Mouse (Mus musculus) limb, embryonic 15.5 days (tissue): ENCODE results near the gene Olfr1411. TPM values are rescaled to one million over a fixed set of nuclear protein-coding genes. Genes with fewer than 3 reads are reported as not detected.

Experiments used
- ATAC-seq: fragments of 200-750 bp; cut with Nextera tagmentation; 2 replicates; pipeline ENCODE4 v1.8.0; 2017; ENCODE audit warnings: low read depth, moderate TSS enrichment; ENCODE audit not compliant: insufficient number of reproducible peaks, low FRiP score, low TSS enrichment
- H3K27ac ChIP-seq: fragments of 300-500 bp; sonication (generic); 2 replicates; pipeline ENCODE4 v1.5.1; 2015; ENCODE audit warnings: moderate library complexity, mild to moderate bottlenecking, inconsistent platforms
- H3K27me3 ChIP-seq: fragments of 300-500 bp; sonication (generic); 2 replicates; pipeline ENCODE4 v1.6.1; 2015; ENCODE audit warnings: inconsistent platforms
- H3K36me3 ChIP-seq: fragments of 300-500 bp; sonication (generic); 2 replicates; pipeline ENCODE4 v1.6.1; 2015; ENCODE audit warnings: inconsistent platforms
- H3K4me1 ChIP-seq: fragments of 300-500 bp; sonication (generic); 2 replicates; pipeline ENCODE4 v1.6.1; 2015; ENCODE audit warnings: inconsistent platforms
- H3K4me2 ChIP-seq: fragments of 300-500 bp; sonication (generic); 2 replicates; pipeline ENCODE4 v1.6.1; 2015; ENCODE audit warnings: mild to moderate bottlenecking, inconsistent platforms
- H3K4me3 ChIP-seq: fragments of 300-500 bp; sonication (generic); 2 replicates; pipeline ENCODE4 v1.5.1; 2015; ENCODE audit warnings: mild to moderate bottlenecking, inconsistent platforms
- H3K9ac ChIP-seq: fragments of 300-500 bp; sonication (generic); 2 replicates; pipeline ENCODE4 v1.6.1; 2015; ENCODE audit warnings: inconsistent platforms
- H3K9me3 ChIP-seq: fragments of 300-500 bp; sonication (generic); 2 replicates; pipeline ENCODE4 v1.6.1; 2016; ENCODE audit warnings: inconsistent platforms
- WGBS: fragments of 180-500 bp; shearing (Covaris S2); methylation state at CpG from one replicate; pipeline ENCODE4 v1.1.7; 2015; 5-methylcytosine and 5-hydroxymethylcytosine counted together
- polyA plus RNA-seq: library from polyadenylated mRNA; unstranded; fragments of >200 nt; fragmentation: Nextera tagmentation; extraction: Ambion mirVana; gene quantifications from 2 replicates; pipeline ENCODE4 v1.2.1, GENCODE M21; 2015

Olfr1411 gene
- polyA plus RNA-seq, result not detected in 2 replicates

GRCm38 (mm10) chr1:92594111-92594510, at the start of gene Olfr1411:
TSS of gene Olfr1411 (plus strand) at chr1:92594411.
- Histone ChIP-seq H3K9me3 (no peaks in the 10 kb centered on the region), H3K36me3 (no peaks in the 10 kb centered on the region), H3K27me3 (no peaks in the 10 kb centered on the region), H3K4me1 (no peaks in the 10 kb centered on the region), H3K4me2 (no peak within 1 kb of the TSS), H3K4me3 (no peak within 1 kb of the TSS), H3K27ac (no peak within 1 kb of the TSS), H3K9ac (no peak within 1 kb of the TSS)
- ATAC-seq, result no peak

- no peak for ATAC-seq
These were observed 48.3 kb upstream of the Olfr1411 start for GRCm38 (mm10) chr1:92545929-92546328.

GRCm38 (mm10) chr1:92571022-92571421, 23.2 kb upstream of the Olfr1411 start, which contains the start of gene Olfr1413:
TSS of gene Olfr1413 (plus strand) at chr1:92571322.
- H3K4me1 ChIP-seq, result no peaks in the 10 kb centered on the region
- no peaks in the 10 kb centered on the region for H3K36me3 ChIP-seq
- no peak within 1 kb of the TSS for H3K4me2 ChIP-seq
- H3K4me3 ChIP-seq, result no peak within 1 kb of the TSS
- no peak for ATAC-seq
- H3K9ac ChIP-seq, result no peak within 1 kb of the TSS
- no peaks in the 10 kb centered on the region for H3K27me3 ChIP-seq
- WGBS, result 71% methylated on average over 3 of the region's 3 CpGs
- no peaks in the 10 kb centered on the region for H3K9me3 ChIP-seq
- no peak within 1 kb of the TSS for H3K27ac ChIP-seq

More at GRCm38 (mm10) chr1:92545929-92546328, 48.3 kb upstream of the Olfr1411 start:
- no peak overlapping the region for H3K27ac ChIP-seq
- no peak overlapping the region for H3K4me2 ChIP-seq
- H3K27me3 ChIP-seq, result no peaks in the 10 kb centered on the region
- H3K9me3 ChIP-seq, result no peaks in the 10 kb centered on the region
- no peaks in the 10 kb centered on the region for H3K4me1 ChIP-seq
- no peaks in the 10 kb centered on the region for H3K36me3 ChIP-seq
- no peak overlapping the region for H3K4me3 ChIP-seq
- no peak overlapping the region for H3K9ac ChIP-seq
- 77% methylated on average over 2 of the region's 2 CpGs for WGBS

- no peaks in the 10 kb centered on the region for H3K9me3 ChIP-seq
- no peaks in the 10 kb centered on the region for H3K36me3 ChIP-seq
- WGBS, result 90% methylated on average over 2 of the region's 2 CpGs
- H3K9ac ChIP-seq, result no peak within 1 kb of the TSS
- H3K4me1 ChIP-seq, result no peaks in the 10 kb centered on the region
- no peak within 1 kb of the TSS for H3K27ac ChIP-seq
- H3K27me3 ChIP-seq, result no peaks in the 10 kb centered on the region
- no peak within 1 kb of the TSS for H3K4me3 ChIP-seq
- ATAC-seq, result no peak
- no peak within 1 kb of the TSS for H3K4me2 ChIP-seq
These were observed 8.7 kb upstream of the Olfr1411 start, which contains the start of gene Olfr1412 for GRCm38 (mm10) chr1:92585479-92585878. TSS of gene Olfr1412 (plus strand) at chr1:92585779.

GRCm38 (mm10) chr1:92596019-92596418, 1.8 kb downstream of the Olfr1411 start:
- 74% methylated on average over 3 of the region's 3 CpGs for WGBS
- no peak for ATAC-seq
- H3K36me3 ChIP-seq, result no peaks in the 10 kb centered on the region

GRCm38 (mm10) chr1:92605482-92605881, 11.3 kb downstream of the Olfr1411 start, which contains the start of gene Olfr1410:
TSS of gene Olfr1410 (plus strand) at chr1:92605782.
- WGBS, result 90% methylated on average over 1 of the region's 1 CpGs
- Histone ChIP-seq H3K9me3 (no peaks in the 10 kb centered on the region), H3K4me3 (no peak within 1 kb of the TSS), H3K9ac (no peak within 1 kb of the TSS), H3K4me1 (no peaks in the 10 kb centered on the region), H3K4me2 (no peak within 1 kb of the TSS), H3K36me3 (no peaks in the 10 kb centered on the region), H3K27me3 (no peaks in the 10 kb centered on the region), H3K27ac (no peak within 1 kb of the TSS)
- no peak for ATAC-seq

More at GRCm38 (mm10) chr1:92596019-92596418, 1.8 kb downstream of the Olfr1411 start:
- Histone ChIP-seq H3K27me3 (no peaks in the 10 kb centered on the region), H3K9me3 (no peaks in the 10 kb centered on the region), H3K27ac (no peak overlapping the region), H3K4me3 (no peak overlapping the region), H3K4me2 (no peak overlapping the region), H3K9ac (no peak overlapping the region), H3K4me1 (no peaks in the 10 kb centered on the region)

GRCm38 (mm10) chr1:92607711-92608110, 13.5 kb downstream of the Olfr1411 start:
- Histone ChIP-seq H3K27me3 (no peaks in the 10 kb centered on the region), H3K27ac (no peak overlapping the region), H3K4me3 (no peak overlapping the region), H3K4me1 (no peaks in the 10 kb centered on the region), H3K9me3 (no peaks in the 10 kb centered on the region), H3K4me2 (no peak overlapping the region), H3K9ac (no peak overlapping the region), H3K36me3 (no peaks in the 10 kb centered on the region)
- 71% methylated on average over 4 of the region's 4 CpGs for WGBS
- no peak for ATAC-seq

GRCm38 (mm10) chr1:92611008-92611407, 16.8 kb downstream of the Olfr1411 start:
- Histone ChIP-seq H3K4me2 (no peak overlapping the region), H3K27ac (no peak overlapping the region), H3K4me1 (no peaks in the 10 kb centered on the region), H3K36me3 (no peaks in the 10 kb centered on the region), H3K27me3 (no peaks in the 10 kb centered on the region), H3K9me3 (no peaks in the 10 kb centered on the region), H3K4me3 (no peak overlapping the region), H3K9ac (no peak overlapping the region)
- WGBS, result 4% methylated on average over 5 of the region's 5 CpGs
- no peak for ATAC-seq

GRCm38 (mm10) chr1:92613175-92613574, 19.0 kb downstream of the Olfr1411 start:
- no peak overlapping the region for H3K4me3 ChIP-seq
- no peak overlapping the region for H3K9ac ChIP-seq
- H3K4me2 ChIP-seq, result no peak overlapping the region
- 49% methylated on average over 4 of the region's 4 CpGs for WGBS
- H3K9me3 ChIP-seq, result no peaks in the 10 kb centered on the region
- H3K4me1 ChIP-seq, result no peaks in the 10 kb centered on the region
- H3K27me3 ChIP-seq, result no peaks in the 10 kb centered on the region
- no peak overlapping the region for H3K27ac ChIP-seq
- no peaks in the 10 kb centered on the region for H3K36me3 ChIP-seq
- ATAC-seq, result no peak

- Histone ChIP-seq H3K27me3 (no peaks in the 10 kb centered on the region), H3K36me3 (no peaks in the 10 kb centered on the region), H3K4me1 (no peaks in the 10 kb centered on the region), H3K9ac (no peak overlapping the region), H3K4me2 (no peak overlapping the region), H3K9me3 (no peaks in the 10 kb centered on the region), H3K27ac (no peak overlapping the region), H3K4me3 (no peak overlapping the region)
- WGBS, result 6% methylated on average over 1 of the region's 1 CpGs
- ATAC-seq, result no peak
These were observed 20.3 kb downstream of the Olfr1411 start for GRCm38 (mm10) chr1:92614516-92614915.

- H3K4me2 ChIP-seq, result no peak overlapping the region
- ATAC-seq, result no peak
- H3K9me3 ChIP-seq, result no peaks in the 10 kb centered on the region
- no peaks in the 10 kb centered on the region for H3K27me3 ChIP-seq
- H3K9ac ChIP-seq, result no peak overlapping the region
- no peak overlapping the region for H3K27ac ChIP-seq
- WGBS, result 76% methylated on average over 1 of the region's 1 CpGs
- H3K4me1 ChIP-seq, result no peaks in the 10 kb centered on the region
- H3K4me3 ChIP-seq, result no peak overlapping the region
- H3K36me3 ChIP-seq, result no peaks in the 10 kb centered on the region
These were observed 21.8 kb downstream of the Olfr1411 start for GRCm38 (mm10) chr1:92616046-92616445.

GRCm38 (mm10) chr1:92617488-92617887, 23.3 kb downstream of the Olfr1411 start, which contains the start of gene Olfr12:
TSS of gene Olfr12 (plus strand) at chr1:92617788.
- H3K4me3 ChIP-seq, result no peak within 1 kb of the TSS

GRCm38 (mm10) chr1:92618360-92618759, 24.1 kb downstream of the Olfr1411 start:
- Histone ChIP-seq H3K9me3 (no peaks in the 10 kb centered on the region), H3K9ac (no peak overlapping the region), H3K27ac (no peak overlapping the region), H3K27me3 (no peaks in the 10 kb centered on the region), H3K36me3 (no peaks in the 10 kb centered on the region), H3K4me1 (no peaks in the 10 kb centered on the region), H3K4me2 (no peak overlapping the region), H3K4me3 (no peak overlapping the region)
- 75% methylated on average over 4 of the region's 4 CpGs for WGBS
- ATAC-seq, result no peak

More at GRCm38 (mm10) chr1:92617488-92617887, 23.3 kb downstream of the Olfr1411 start, which contains the start of gene Olfr12:
- no peaks in the 10 kb centered on the region for H3K27me3 ChIP-seq
- WGBS, result 52% methylated on average over 2 of the region's 2 CpGs
- H3K4me1 ChIP-seq, result no peaks in the 10 kb centered on the region
- no peak for ATAC-seq
- no peak within 1 kb of the TSS for H3K27ac ChIP-seq
- H3K9ac ChIP-seq, result no peak within 1 kb of the TSS
- no peaks in the 10 kb centered on the region for H3K9me3 ChIP-seq
- no peak within 1 kb of the TSS for H3K4me2 ChIP-seq
- H3K36me3 ChIP-seq, result no peaks in the 10 kb centered on the region
